Mouse (Mus musculus) hindbrain, embryonic 14.5 days (tissue): ENCODE measurements around the gene Ephb1. TPM values are rescaled to one million over a fixed set of nuclear protein-coding genes. Genes with fewer than 3 reads are reported as not detected.

Source experiments
- ATAC-seq: fragments of 200-750 bp; cut with Nextera tagmentation; 2 replicates; pipeline ENCODE4 v1.8.0; 2017; ENCODE audit warnings: moderate number of reproducible peaks, mild to moderate bottlenecking, moderate TSS enrichment, moderate library complexity; ENCODE audit not compliant: low FRiP score
- DNase-seq: peaks from one replicate; pipeline ENCODE4 v3.0.0-alpha.2; 2015; ENCODE audit warnings: low spot score
- H3K27ac ChIP-seq: fragments of 300-500 bp; sonication (generic); 2 replicates; pipeline ENCODE4 v1.5.1; 2014; ENCODE audit warnings: mild to moderate bottlenecking, moderate library complexity
- H3K27me3 ChIP-seq: fragments of 300-500 bp; sonication (generic); 2 replicates; pipeline ENCODE4 v1.6.1; 2014; ENCODE audit warnings: mild to moderate bottlenecking, low read length, mixed read lengths; ENCODE audit not compliant: control insufficient read depth, insufficient read depth
- H3K36me3 ChIP-seq: fragments of 300-500 bp; sonication (generic); replicated peaks from 2 replicates; pipeline ENCODE4 v1.6.1; 2014; ENCODE audit not compliant: control insufficient read depth, insufficient read depth
- H3K4me1 ChIP-seq: fragments of 300-500 bp; sonication (generic); replicated peaks from 2 replicates; pipeline ENCODE4 v1.6.1; 2014; ENCODE audit warnings: antibody characterized with exemption, low read length, mixed read lengths; ENCODE audit not compliant: control insufficient read depth, insufficient read depth
- H3K4me2 ChIP-seq: fragments of 300-500 bp; sonication (generic); replicated peaks from 2 replicates; pipeline ENCODE4 v1.6.1; 2014; ENCODE audit warnings: mild to moderate bottlenecking, moderate library complexity
- H3K4me3 ChIP-seq: fragments of 300-500 bp; sonication (generic); replicated peaks from 2 replicates; pipeline ENCODE4 v1.5.1; 2014; ENCODE audit warnings: mild to moderate bottlenecking, low read length
- H3K9ac ChIP-seq: fragments of 300-500 bp; sonication (generic); 2 replicates; pipeline ENCODE4 v1.6.1; 2014
- H3K9me3 ChIP-seq: fragments of 300-500 bp; sonication (generic); 2 replicates; pipeline ENCODE4 v1.6.1; 2016; ENCODE audit warnings: low read length; ENCODE audit not compliant: control insufficient read depth
- WGBS: fragments of 180-500 bp; shearing (Covaris S2); extraction: QIAGEN DNeasy Blood & Tissue Kit; methylation state at CpG from one replicate; pipeline ENCODE4 v1.1.7; 2014; 5-methylcytosine and 5-hydroxymethylcytosine counted together
- polyA plus RNA-seq: library from polyadenylated mRNA; unstranded; fragments of >200 nt; fragmentation: Nextera tagmentation; extraction: Ambion mirVana; gene quantifications from 2 replicates; pipeline ENCODE4 v1.2.1, GENCODE M21; 2014

Ephb1 gene
- polyA plus RNA-seq, 1 experiment from 2014 or later = 52.2 TPM

GRCm38 (mm10) chr9:102015516-102015915 is 339.0 kb downstream of the Ephb1 start:
- H3K27me3 ChIP-seq = no peaks in the 10 kb centered on the region
- H3K27ac ChIP-seq = no peak overlapping the region
- H3K4me2 ChIP-seq = no peak overlapping the region
- DNase-seq (no peak), ATAC-seq (no peak)
- H3K9me3 ChIP-seq = peaks cover 10% of the 10 kb centered on the region
- H3K9ac ChIP-seq = no peak overlapping the region
- no peaks in the 10 kb centered on the region for H3K4me1 ChIP-seq
- H3K36me3 ChIP-seq = no peaks in the 10 kb centered on the region
- H3K4me3 ChIP-seq = no peak overlapping the region

GRCm38 (mm10) chr9:102007706-102008105 is 346.8 kb downstream of the Ephb1 start:
- Histone ChIP-seq H3K4me2 (no peak overlapping the region), H3K9ac (no peak overlapping the region), H3K4me3 (no peak overlapping the region), H3K36me3 (no peaks in the 10 kb centered on the region), H3K9me3 (no peaks in the 10 kb centered on the region), H3K27me3 (no peaks in the 10 kb centered on the region), H3K27ac (no peak overlapping the region), H3K4me1 (0 out of 2 replicates have a peak, but pooled peaks cover 3% of the 10 kb centered on the region)
- ATAC-seq = no peak
- 76% methylated on average over 10 of the region's 10 CpGs for WGBS
- no peak for DNase-seq

GRCm38 (mm10) chr9:102006539-102006938 is 348.0 kb downstream of the Ephb1 start:
- ATAC-seq (0 out of 2 replicates have a peak, but pooled peaks have one; percentile 8), DNase-seq (no peak)
- 54% methylated on average over 2 of the region's 2 CpGs for WGBS

GRCm38 (mm10) chr9:102002920-102003319 is 351.6 kb downstream of the Ephb1 start:
- WGBS = 44% methylated on average over 5 of the region's 5 CpGs
- H3K4me3 ChIP-seq = no peak overlapping the region
- 0 out of 2 replicates have a peak, but pooled peaks cover 3% of the 10 kb centered on the region for H3K4me1 ChIP-seq
- ATAC-seq = no peak
- H3K4me2 ChIP-seq = no peak overlapping the region
- no peak overlapping the region for H3K27ac ChIP-seq
- H3K9me3 ChIP-seq = no peaks in the 10 kb centered on the region
- no peaks in the 10 kb centered on the region for H3K27me3 ChIP-seq
- DNase-seq = no peak
- peaks cover 7% of the 10 kb centered on the region; the same call in 1 of the 2 replicates for H3K36me3 ChIP-seq
- H3K9ac ChIP-seq = no peak overlapping the region

More at GRCm38 (mm10) chr9:102006539-102006938, 348.0 kb downstream of the Ephb1 start:
- Histone ChIP-seq H3K36me3 (no peaks in the 10 kb centered on the region), H3K4me3 (no peak overlapping the region), H3K4me2 (no peak overlapping the region), H3K27me3 (no peaks in the 10 kb centered on the region), H3K4me1 (0 out of 2 replicates have a peak, but pooled peaks cover 3% of the 10 kb centered on the region), H3K9me3 (no peaks in the 10 kb centered on the region), H3K9ac (no peak overlapping the region), H3K27ac (no peak overlapping the region)

GRCm38 (mm10) chr9:102002186-102002585 is 352.3 kb downstream of the Ephb1 start:
- Histone ChIP-seq H3K9me3 (no peaks in the 10 kb centered on the region), H3K4me3 (no peak overlapping the region), H3K9ac (no peak overlapping the region), H3K36me3 (peaks cover 7% of the 10 kb centered on the region; the same call in 1 of the 2 replicates), H3K4me2 (no peak overlapping the region), H3K4me1 (0 out of 2 replicates have a peak, but pooled peaks cover 3% of the 10 kb centered on the region), H3K27me3 (no peaks in the 10 kb centered on the region), H3K27ac (no peak overlapping the region)
- DNase-seq (no peak), ATAC-seq (no peak)
- WGBS = 90% methylated on average over 10 of the region's 10 CpGs

- Histone ChIP-seq H3K9me3 (no peaks in the 10 kb centered on the region), H3K4me3 (no peak overlapping the region), H3K9ac (no peak overlapping the region), H3K27ac (no peak overlapping the region), H3K27me3 (no peaks in the 10 kb centered on the region), H3K4me2 (no peak overlapping the region), H3K36me3 (peaks cover 7% of the 10 kb centered on the region; the same call in 1 of the 2 replicates), H3K4me1 (0 out of 2 replicates have a peak, but pooled peaks cover 3% of the 10 kb centered on the region)
- WGBS = 91% methylated on average over 11 of the region's 11 CpGs
- ATAC-seq (no peak), DNase-seq (no peak)
Measured at GRCm38 (mm10) chr9:102001633-102002165, 352.8 kb downstream of the Ephb1 start.

- ATAC-seq (no peak), DNase-seq (no peak)
- Histone ChIP-seq H3K36me3 (peaks cover 10% of the 10 kb centered on the region), H3K4me1 (no peaks in the 10 kb centered on the region), H3K9ac (no peak overlapping the region), H3K27ac (no peak overlapping the region), H3K4me3 (no peak overlapping the region), H3K27me3 (no peaks in the 10 kb centered on the region), H3K4me2 (no peak overlapping the region), H3K9me3 (no peaks in the 10 kb centered on the region)
- WGBS = 78% methylated on average over 4 of the region's 4 CpGs
Measured at GRCm38 (mm10) chr9:101999690-102000089, 354.8 kb downstream of the Ephb1 start.

GRCm38 (mm10) chr9:101996771-101997500 is 357.6 kb downstream of the Ephb1 start:
- H3K36me3 ChIP-seq = peaks cover 13% of the 10 kb centered on the region
- ATAC-seq (no peak), DNase-seq (no peak)
- H3K9ac ChIP-seq = no peak overlapping the region
- H3K4me2 ChIP-seq = no peak overlapping the region
- H3K4me3 ChIP-seq = no peak overlapping the region
- 0 out of 2 replicates have a peak overlapping the region, but pooled peaks have one; percentile 24 for H3K27ac ChIP-seq
- H3K4me1 ChIP-seq = no peaks in the 10 kb centered on the region
- WGBS = 72% methylated on average over 16 of the region's 16 CpGs
- H3K9me3 ChIP-seq = no peaks in the 10 kb centered on the region
- no peaks in the 10 kb centered on the region for H3K27me3 ChIP-seq

- Histone ChIP-seq H3K36me3 (peaks cover 18% of the 10 kb centered on the region), H3K27ac (0 out of 2 replicates have a peak overlapping the region, but pooled peaks have one; percentile 24), H3K9me3 (no peaks in the 10 kb centered on the region), H3K4me1 (no peaks in the 10 kb centered on the region), H3K9ac (no peak overlapping the region), H3K27me3 (no peaks in the 10 kb centered on the region), H3K4me2 (no peak overlapping the region), H3K4me3 (no peak overlapping the region)
- ATAC-seq = no peak
- WGBS = 69% methylated on average over 7 of the region's 7 CpGs
- no peak for DNase-seq
Measured at GRCm38 (mm10) chr9:101996183-101996582, 358.3 kb downstream of the Ephb1 start.
